Mouse (Mus musculus): ENCODE results near the gene Gm21970.
"Not testable (repeated sequence)": the region's sequence is repeated elsewhere in the genome, so short reads cannot be mapped to it uniquely, and the experiment has no call there.

The Gm21970 gene

GRCm38 (mm10) chr16:91438599-91438998 lies 47.1 kb downstream of the Gm21970 start:
- DNase-seq (ENCODE audit: low spot score in 2 of 2): not testable (repeated sequence)

- no peak for DNase-seq (ENCODE audit: low spot score in 2 of 2)
Measured at GRCm38 (mm10) chr16:91441366-91441765, 49.8 kb downstream of the Gm21970 start.

- DNase-seq (ENCODE audit: low spot score in 2 of 2): no peak
Measured at GRCm38 (mm10) chr16:91441811-91442240, 50.3 kb downstream of the Gm21970 start.

DNA sequence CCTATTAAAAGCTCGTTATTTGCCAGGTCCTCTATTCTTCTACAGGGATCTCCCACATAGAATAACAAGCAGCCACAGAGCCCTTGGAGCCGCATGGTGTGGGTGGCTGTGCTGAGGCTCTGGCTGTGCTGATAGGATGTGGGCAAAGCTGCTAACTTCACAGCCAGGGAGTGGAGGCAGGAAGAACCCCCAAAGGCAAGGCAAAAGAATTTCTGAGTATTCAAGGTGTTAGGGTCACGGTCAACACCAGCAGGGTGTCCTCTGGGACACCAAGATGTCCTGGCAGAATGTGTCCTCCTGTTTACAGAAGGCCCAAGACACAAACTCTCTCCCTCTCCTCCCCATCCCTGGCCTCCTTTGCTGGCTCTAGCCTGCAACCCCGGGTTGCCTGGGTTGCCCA lies 50.9 kb downstream of the Gm21970 start:
- DNase-seq (ENCODE audit: low spot score in 2 of 2): peak; percentile 62 to 67

DNA sequence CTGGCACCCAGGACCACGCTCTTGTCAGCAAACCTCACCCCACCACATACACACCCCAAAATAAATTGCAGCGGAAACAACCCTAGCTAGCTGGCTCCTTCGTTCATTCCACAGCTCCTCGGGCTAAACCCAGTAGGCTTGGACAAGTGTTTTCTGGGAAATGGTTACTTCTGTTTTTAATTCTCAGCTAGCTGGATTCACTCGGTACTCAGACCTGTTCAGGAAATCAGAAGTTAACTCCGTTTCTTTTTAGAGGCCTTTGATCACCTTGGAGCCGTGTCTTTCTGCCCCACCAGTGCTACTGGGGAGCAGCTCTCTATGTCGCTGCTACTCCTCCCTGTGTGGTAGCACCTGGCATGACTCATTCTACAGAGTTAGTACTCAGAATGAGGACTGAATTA lies 51.7 kb downstream of the Gm21970 start:
- peak in 1 of 2 experiments; percentile 65 for DNase-seq (ENCODE audit: low spot score in 2 of 2)

GRCm38 (mm10) chr16:91444847-91445246 lies 53.3 kb downstream of the Gm21970 start:
- DNase-seq (ENCODE audit: low spot score in 2 of 2): no peak

GRCm38 (mm10) chr16:91445566-91445965 lies 54.0 kb downstream of the Gm21970 start:
- DNase-seq (ENCODE audit: low spot score in 2 of 2): peak; percentile 69 to 72

- DNase-seq (ENCODE audit: low spot score in 2 of 2): no peak
Measured at GRCm38 (mm10) chr16:91446778-91447511, 55.4 kb downstream of the Gm21970 start.

DNA sequence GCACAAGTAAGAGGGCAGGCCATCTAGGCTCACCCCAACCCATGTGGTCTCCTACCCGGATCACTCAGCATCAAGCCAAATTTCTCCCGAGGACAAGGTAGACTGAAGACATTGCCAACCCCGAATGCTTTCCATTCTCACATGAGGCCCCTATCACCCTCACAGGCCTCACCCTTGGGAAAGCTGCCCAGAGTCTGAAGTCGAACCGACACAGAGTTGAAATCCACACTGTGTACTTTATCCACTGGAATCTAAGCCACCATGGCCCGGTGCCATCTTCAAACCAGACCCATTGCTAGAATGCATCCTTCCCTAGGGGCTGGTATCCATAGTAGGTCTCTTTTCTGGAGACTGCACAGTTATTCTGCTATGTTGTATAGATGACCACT lies 56.0 kb downstream of the Gm21970 start:
- no peak for DNase-seq (ENCODE audit: low spot score in 2 of 2)

DNA sequence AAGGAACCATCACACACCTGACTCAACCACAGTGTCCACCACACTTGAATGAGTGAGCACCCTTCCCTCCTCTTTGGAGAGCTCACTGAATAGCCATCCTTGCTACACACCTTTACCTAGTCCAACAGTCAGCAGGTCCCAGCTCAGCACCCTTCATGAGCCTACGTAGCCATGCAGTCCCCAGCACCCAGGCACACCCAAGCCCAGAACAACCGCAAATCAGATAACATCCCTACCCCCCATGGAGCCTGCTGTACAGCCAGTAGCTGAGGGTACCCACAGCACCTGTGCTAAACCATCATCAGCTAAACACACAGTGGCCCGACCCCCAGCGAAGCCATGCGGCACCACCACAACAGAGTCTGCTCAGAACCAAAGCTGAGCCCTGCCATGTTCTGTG lies 56.6 kb downstream of the Gm21970 start:
- DNase-seq (ENCODE audit: low spot score in 2 of 2): peak in 1 of 2 experiments; percentile 39

DNA sequence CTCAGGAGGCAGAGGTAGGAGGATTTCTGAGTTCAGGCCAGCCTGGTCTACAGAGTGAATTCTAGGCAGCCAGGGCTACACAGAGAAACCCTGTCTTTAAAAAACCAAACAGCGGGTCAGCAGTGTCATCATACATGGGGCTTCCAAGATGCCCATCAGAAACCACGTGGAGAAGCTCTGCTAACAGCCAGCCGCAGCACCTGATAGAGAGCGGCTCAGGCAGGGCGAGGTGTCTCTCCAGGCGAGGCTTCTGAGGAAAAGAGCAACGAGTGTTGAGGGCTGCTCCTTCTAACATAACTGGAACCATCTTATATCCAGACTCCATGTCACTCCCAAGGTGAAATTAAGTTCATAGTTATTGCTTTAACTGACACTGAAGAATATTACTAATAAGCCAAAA lies 57.4 kb downstream of the Gm21970 start:
- no peak for DNase-seq (ENCODE audit: low spot score in 2 of 2)

- DNase-seq (ENCODE audit: low spot score in 2 of 2): no peak
Measured at GRCm38 (mm10) chr16:91450137-91451064, 58.9 kb downstream of the Gm21970 start.

DNA sequence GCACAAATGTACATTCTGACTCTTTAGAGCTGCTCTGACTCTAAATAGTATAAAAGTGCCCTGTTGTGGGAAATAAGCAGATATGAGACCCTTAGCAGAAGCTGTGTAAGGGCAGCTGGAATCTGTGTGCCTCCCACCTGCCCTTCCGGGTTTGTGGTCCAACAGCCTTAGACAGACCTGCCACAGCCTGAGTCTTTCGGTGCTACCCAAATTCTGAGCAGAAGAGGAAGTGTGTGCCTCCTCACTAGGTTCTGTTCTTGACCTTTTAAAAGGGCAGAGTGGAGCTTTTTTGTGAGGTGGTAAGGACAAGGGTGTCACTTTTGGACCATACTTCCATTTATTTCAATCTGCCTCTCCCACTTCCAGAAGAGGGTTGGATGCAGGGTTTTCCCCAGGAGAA lies 60.4 kb downstream of the Gm21970 start:
- no peak for DNase-seq (ENCODE audit: low spot score in 2 of 2)

DNA sequence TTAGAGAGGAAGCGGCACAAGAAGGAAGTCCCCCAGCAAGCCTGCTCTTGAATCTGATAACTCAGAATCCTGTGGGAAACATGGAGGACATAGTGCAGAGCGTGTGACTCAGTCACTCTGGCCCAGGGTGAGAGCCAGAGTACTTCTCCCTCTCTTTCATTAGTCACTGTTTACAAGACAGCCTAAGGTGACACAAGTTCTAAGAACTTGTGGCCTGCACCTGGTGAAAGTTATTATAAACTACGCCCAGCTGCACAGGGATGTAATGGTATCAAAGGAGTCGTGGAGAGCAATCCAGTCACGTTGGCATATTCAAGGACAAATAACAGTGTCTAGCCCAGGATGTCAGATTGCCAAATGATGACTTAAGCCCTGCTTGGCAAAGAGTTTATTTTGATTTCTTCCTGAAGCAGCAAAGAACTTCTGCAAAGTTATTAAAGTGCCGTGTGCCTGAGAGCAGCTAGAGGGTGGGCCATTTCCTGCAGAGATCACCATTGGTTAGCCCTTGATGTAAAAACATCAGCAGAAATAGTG lies 60.9 kb downstream of the Gm21970 start:
- no peak for DNase-seq (ENCODE audit: low spot score in 2 of 2)

DNA sequence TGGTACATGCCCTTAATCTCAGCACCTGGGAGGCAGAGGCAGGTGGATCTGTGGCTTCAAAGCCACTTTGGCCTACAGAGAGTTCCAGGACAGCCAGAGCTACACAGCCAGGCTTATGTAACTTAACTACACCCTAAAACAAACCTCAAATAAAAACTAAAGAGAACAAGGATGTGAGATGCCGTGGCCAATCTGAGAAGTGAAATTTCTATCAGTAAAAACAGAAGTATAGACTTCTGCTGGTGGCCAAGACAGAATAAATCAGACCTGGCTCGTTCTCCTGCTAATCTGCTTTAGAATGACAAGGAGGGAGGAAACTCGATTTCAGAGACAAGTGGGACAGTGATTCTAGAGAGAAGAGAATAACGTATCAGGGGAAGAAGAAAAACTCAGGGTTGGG lies 64.3 kb downstream of the Gm21970 start:
- DNase-seq (ENCODE audit: low spot score in 2 of 2): no peak

DNA sequence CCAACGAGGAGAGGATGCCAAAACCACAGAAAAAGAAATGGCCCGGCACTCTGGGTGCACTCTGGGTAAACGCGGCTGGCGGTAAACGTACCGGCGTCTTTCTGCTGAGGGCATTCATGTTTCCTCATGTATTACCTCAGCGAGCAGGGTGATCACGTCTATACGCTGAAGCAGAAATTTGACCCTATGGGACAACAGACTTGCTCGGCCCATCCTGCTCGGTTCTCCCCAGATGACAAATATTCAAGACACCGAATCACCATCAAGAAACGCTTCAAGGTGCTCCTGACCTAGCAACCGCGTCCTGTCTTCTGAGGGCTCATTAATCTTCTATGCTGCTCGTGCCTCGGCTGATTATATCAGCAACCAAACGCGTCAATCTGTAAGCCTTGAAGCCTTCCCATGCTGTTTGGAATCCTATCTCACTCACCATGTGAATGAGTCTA lies 66.8 kb downstream of the Gm21970 start:
- peak; percentile 77 for DNase-seq (ENCODE audit: low spot score in 2 of 2)

GRCm38 (mm10) chr16:91458976-91459375 lies 67.5 kb downstream of the Gm21970 start:
- DNase-seq (ENCODE audit: low spot score in 2 of 2): peak in 1 of 2 experiments; percentile 26

GRCm38 (mm10) chr16:91459396-91459795 lies 67.9 kb downstream of the Gm21970 start:
- DNase-seq (ENCODE audit: low spot score in 2 of 2): peak; percentile 59 to 61

DNA sequence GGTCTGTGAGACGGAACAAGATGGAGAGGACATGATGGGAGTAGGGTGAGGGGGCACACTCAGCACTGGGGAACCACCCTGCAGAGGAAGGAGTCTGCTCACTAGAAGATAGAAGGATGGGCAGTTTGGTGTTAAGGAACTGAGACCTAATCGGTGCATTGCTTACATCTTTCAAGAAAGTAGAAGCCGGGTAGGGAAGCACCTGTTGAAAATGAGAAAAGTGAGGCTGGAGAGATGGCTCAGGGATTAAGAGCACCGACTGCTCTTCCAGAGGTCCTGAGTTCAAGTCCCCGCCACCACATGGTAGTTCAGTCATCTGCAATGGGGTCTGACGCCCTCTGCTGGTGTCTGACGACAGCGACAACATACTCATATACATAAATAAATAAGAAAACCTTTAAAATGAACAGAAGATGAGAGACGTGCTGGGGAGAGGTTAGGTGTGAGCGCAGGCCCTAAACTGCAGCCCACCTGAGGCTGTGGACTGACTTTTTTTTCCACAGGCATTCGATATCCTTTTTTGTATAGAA lies 68.4 kb downstream of the Gm21970 start:
- no peak for DNase-seq (ENCODE audit: low spot score in 2 of 2)

- no peak for DNase-seq (ENCODE audit: low spot score in 2 of 2)
Measured at GRCm38 (mm10) chr16:91461066-91461638, 69.6 kb downstream of the Gm21970 start.

DNA sequence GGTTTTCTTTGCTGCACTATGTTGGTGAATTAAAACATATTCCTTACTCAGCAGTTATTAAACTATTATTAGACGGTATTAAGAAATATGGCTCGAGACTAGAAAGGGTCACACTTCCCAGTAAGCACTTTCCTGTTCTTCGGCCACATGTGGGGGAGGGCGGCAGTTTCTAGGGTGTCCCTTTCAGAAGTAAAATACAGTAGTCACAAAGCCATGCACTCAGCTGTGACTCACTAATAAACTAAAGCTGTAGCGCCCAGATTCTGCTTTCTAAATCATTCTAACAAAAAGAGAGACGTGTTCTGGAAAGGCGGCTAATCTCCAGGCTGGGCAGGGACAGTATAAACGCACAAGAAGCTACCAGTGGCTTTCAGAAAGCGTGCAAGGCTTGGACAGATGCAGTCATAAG lies 70.3 kb downstream of the Gm21970 start:
- DNase-seq (ENCODE audit: low spot score in 2 of 2): no peak

DNA sequence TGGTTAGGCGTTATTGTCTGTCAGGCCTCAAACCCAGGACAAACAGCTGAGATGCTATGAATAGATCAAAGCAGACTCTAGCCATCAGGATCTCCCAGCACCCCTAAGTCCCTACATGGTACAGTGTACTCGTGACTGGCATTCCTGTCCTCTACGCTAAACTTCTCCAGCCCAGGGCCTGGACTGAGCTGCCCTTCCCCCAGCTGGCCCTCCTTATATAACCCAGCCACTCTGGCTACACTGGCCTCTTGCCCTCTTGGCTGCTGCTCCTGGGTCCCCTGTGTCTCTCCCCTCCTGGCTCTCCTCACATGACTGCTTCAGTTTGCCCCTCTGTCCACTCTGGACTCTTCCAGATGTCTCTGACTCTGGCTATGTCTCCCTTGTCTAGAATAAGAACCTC lies 71.1 kb downstream of the Gm21970 start:
- no peak for DNase-seq (ENCODE audit: low spot score in 2 of 2)

All from thymus, postnatal 10 days (tissue).